Mouse (Mus musculus) lung, postnatal 0 days (tissue): Measurements from ENCODE around the gene Gucy2g.

ENCODE experiments used
- CTCF ChIP-seq: IDR thresholded peaks from 2 replicates; pipeline ENCODE4 v1.5.1; 2016; ENCODE audit warnings: antibody characterized with exemption, mild to moderate bottlenecking
- EP300 ChIP-seq: IDR thresholded peaks from 2 replicates; pipeline ENCODE4 v1.6.1; 2016; ENCODE audit warnings: antibody characterized with exemption, mild to moderate bottlenecking, control low read depth

DNA sequence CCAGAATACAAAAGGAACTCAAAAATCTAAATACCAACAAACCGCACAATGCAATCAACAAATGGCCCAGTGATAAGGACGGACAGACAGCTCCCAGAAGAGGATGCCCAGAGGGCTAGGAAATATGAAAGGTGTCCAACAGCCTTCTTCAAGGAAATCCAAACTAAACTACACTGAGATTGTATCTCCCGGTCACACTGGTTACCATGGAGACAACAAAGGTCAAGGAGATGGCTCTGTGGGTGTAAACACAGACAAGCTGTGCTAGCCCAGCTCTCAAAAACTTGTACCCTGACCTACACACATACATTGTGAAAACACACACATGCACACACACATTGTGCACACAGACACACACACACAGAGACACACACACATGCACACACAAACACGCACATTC lies 78.8 kb downstream of the Gucy2g start:
- no peak for TF ChIP-seq CTCF
- no peak for TF ChIP-seq EP300
